Mouse (Mus musculus) brown adipose tissue, adult 24 weeks (tissue): Measurements from ENCODE around the gene Ppbp. TPM values are rescaled to one million over a fixed set of nuclear protein-coding genes. Genes with fewer than 3 reads are reported as not detected.
"Not testable (repeated sequence)": the region's sequence is repeated elsewhere in the genome, so short reads cannot be mapped to it uniquely, and the experiment has no call there.

ENCODE experiments used
- H3K27ac ChIP-seq: fragments of 200-500 bp; replicated peaks from 2 replicates; pipeline ENCODE4 v1.5.1; 2012; ENCODE audit warnings: low read depth, mild to moderate bottlenecking, low read length
- H3K4me1 ChIP-seq: fragments of 200-500 bp; 2 replicates; pipeline ENCODE4 v1.6.1; 2012; ENCODE audit warnings: low read length, mixed read lengths; ENCODE audit not compliant: control insufficient read depth, insufficient read depth, insufficient read length
- H3K4me3 ChIP-seq: fragments of 200-500 bp; 2 replicates; pipeline ENCODE4 v1.5.1; 2012; ENCODE audit warnings: low read depth, mild to moderate bottlenecking, low read length, moderate library complexity; ENCODE audit not compliant: insufficient read depth
- polyA plus RNA-seq: library from polyadenylated mRNA; stranded (reverse); fragments of >200 nt; gene quantifications from 2 replicates; pipeline ENCODE4 v1.2.4, GENCODE M21; 2012; ENCODE audit not compliant: missing spikeins, insufficient read depth, insufficient read length

The Ppbp gene
- polyA plus RNA-seq, 1 experiment: 1.6 TPM

DNA sequence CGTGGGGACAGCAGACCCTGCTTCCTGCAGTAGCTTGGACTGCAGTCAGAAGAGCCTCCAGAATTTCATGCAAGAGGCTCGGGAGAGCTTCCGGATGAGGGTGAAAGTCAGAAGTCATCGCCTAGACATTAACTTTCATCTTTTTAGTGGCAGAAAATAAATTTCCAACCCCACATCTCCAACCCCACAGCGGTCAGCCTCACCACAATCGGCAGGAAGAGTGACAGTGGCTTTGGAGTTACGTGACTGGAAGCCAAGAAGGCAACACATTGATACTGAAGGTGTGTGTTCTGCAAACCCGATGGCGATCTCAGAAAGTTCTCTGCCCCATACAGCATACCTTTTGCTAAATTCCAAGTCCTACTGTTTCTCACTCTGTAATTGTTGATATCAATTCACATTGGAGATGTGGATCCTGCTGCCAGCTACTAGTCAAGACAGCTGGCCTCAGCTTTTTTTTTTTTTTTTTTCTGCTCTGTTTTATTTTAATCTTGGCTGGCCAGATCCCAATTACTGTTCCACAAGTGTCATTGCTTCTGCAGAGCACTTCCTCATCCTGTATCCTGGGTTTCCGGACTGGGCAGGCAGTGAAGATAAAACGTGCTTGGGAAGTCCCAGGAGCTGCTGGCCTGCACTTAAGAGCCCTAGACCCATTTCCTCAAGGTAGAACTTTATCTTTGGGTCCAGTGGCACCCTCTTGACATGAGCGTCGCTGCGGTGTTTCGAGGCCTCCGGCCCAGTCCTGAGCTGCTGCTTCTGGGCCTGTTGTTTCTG lies 3.7 kb downstream of the Ppbp start, which contains the start of gene Pf4:
Gene Pf4 (plus strand): TSS at position 556 of the 774 bp plus-strand sequence.
- Histone ChIP-seq H3K4me1 (peaks cover 11% of the 10 kb centered on the region; the same call in 1 of the 2 replicates), H3K27ac (peak within 1 kb of the TSS; percentile 72), H3K4me3 (peak within 1 kb of the TSS; percentile 40)

DNA sequence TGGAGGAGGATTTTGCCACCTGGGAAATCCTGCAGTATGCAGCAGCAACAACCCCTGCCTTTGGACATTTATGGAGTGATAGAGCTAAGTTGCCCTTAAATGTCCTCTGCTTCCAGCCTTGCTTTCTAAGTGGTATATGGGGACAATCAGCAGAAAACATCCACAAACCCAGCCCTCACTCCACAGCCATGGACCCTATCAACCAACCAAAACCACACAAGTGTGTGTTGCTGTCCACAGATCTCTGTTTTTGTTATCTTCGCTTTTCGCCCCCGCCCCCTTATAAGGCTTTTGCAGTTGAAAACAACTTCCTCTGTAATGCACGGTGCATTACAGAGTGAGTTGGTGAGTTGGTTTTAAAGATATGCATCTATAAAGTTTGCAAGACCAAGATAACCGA lies 7.2 kb downstream of the Ppbp start:
- H3K4me3 ChIP-seq: no peak overlapping the region
- H3K27ac ChIP-seq: no peak overlapping the region
- peaks cover 8% of the 10 kb centered on the region; the same call in 1 of the 2 replicates for H3K4me1 ChIP-seq

DNA sequence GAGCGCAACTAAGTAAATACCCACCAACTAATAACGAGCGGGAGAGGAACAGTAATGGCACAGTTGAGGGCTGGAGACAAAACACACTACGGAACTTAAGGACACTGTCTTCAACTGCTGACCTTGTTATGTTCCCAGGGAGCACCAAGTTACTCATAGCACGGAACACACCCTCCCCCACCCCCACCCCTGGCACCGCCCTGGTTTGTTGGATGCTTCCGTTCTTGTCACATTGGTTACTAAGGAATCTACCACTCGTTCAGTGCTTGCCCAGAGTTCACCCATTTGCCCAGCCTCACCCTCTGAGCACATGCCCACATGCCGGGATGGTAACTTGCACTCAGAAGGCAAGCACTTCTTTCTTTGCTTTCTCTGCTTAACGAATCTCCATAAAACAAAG lies 9.3 kb downstream of the Ppbp start:
- H3K4me3 ChIP-seq: no peak overlapping the region
- peaks cover 2% of the 10 kb centered on the region; the same call in 1 of the 2 replicates for H3K4me1 ChIP-seq
- H3K27ac ChIP-seq: no peak overlapping the region

DNA sequence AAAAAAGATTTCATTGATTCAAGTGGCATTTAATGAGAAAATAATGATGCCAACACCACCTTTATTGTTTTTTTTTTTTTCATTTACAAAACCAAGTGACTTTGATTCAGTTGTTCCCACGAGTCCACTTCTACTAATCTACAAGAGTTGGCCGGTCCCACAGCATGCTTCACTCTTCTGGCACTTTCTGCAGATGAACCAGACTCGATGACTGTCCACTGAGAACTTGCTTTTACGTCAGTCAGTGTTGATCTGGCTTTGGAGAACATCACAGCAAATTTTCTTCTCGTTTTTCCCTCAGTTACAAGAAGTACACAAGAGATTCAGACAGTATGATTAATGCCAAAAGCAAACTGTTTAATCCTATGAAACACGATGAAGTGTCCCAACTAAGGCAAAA lies 10.5 kb downstream of the Ppbp start:
- no peak overlapping the region for H3K4me3 ChIP-seq
- no peaks in the 10 kb centered on the region for H3K4me1 ChIP-seq
- no peak overlapping the region for H3K27ac ChIP-seq

DNA sequence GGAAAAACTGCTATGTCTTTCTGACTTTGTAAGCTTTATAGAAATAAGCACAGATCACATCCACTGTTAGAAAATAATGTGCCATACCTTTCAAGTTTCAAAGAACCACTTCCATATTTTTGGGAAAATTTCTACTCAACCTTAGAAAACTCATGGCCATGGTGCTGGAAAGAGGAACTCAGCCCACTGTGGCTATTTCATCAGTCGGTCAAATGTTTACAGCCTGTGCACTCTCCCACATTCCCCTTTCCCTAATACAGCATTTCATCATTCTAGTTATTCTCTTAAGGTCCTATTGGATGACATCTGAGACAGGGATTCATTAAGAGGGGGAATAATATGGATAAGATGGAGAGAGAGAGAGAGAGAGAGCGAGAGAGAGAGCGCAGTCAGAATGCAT lies 15.4 kb downstream of the Ppbp start:
- H3K4me1 ChIP-seq: peaks cover under 1% of the 10 kb centered on the region; the same call in 1 of the 2 replicates
- no peak overlapping the region for H3K27ac ChIP-seq
- H3K4me3 ChIP-seq: no peak overlapping the region

DNA sequence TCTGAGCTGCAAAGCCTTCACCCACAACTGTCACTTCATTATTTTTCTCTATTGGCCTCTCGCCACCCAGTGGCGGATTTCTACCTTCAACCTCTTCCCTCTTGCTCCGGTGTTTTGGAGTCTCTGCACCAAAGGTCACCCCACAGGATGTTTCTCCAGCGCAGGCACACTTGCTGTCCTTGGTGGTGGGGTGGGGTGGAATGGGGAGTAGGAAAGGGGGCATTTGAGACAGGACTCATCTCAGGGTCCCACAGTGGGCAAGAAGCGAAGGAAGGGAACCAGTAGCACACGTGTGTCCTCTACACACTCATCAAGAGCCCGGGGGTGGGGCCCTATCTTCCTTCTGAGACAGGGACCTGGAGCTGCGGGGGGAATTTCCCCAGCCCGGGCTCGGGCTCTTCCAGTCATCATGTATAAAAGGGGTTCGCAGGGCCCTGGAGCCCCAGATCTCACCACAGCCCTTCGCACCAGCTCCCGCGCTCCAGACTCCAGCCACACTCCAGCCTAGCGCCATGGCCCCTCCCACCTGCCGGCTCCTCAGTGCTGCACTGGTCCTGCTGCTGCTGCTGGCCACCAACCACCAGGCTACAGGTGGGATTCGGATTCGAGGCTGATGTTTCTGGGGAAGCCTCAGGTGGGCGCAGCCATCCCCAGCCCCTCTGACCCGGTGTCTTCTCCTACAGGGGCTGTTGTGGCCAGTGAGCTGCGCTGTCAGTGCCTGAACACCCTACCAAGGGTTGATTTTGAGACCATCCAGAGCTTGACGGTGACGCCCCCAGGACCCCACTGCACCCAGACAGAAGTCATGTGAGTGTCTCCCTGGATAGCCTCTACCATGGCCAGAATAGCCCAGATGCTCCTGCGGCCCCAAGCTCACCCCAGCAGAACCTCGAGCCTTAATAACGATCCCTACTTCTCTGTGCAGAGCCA lies 17.6 kb downstream of the Ppbp start, which contains the start of gene Cxcl3:
Gene Cxcl3 (plus strand): TSS at position 445 of the 930 bp plus-strand sequence.
- peaks cover 14% of the 10 kb centered on the region; the same call in 1 of the 2 replicates for H3K4me1 ChIP-seq
- no peak within 1 kb of the TSS for H3K4me3 ChIP-seq
- H3K27ac ChIP-seq: no peak within 1 kb of the TSS

DNA sequence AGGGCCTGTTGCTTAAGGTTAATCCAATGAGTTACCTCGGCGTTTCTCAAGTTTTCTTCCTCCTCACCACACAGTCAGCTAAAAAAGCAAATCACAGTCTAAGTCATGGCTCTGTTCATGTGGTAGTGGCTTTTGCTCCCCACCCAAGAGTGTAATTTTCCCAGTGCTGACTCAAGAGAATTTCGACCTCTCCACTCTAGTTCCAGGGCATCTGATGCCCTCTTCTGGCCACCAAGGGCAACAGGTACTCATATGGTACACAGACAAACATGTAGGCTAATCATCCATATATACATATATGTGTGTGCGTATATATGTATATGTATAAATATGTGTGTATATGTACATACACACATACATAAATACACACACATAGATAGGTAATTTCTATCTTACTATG lies 19.8 kb downstream of the Ppbp start:
- Histone ChIP-seq H3K4me3 (no peak overlapping the region), H3K27ac (no peak overlapping the region), H3K4me1 (peaks cover 14% of the 10 kb centered on the region; the same call in 1 of the 2 replicates)

DNA sequence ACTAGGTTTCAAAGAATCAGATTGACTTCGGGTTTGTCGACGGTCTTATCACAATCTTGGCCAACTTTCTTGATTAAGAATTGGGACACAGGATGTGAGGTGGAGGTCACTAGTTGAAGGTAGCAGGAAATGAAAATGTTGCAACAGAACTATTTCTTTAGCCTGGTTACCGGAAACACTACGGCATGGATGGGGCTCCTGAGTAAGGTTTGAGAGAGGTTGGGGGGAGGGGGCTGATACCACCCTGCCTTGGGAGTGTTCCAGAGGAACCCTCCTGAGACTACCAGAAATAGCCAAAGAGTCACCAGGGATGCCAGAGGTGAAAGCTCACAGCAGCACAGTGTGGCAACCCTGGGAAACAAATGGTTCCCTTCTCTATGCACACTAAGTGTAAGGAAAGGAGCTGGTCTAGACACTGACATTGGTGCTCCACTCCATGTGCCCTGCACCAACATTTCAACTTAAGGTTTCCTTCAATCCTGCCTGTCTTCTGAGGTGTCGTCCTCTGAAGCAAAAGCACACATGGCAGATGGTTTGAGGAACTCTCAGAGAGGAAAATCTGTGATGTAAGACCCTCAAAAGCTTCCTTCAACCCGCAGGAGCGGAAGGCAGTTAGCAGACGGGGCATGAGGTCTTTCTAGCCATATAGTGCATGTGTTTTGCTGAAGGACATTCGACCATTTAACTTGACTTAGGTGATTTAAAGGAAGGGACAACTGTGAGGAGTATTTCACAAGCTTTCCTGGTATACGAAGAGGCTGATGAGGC lies 21.2 kb downstream of the Ppbp start:
- no peak overlapping the region for H3K4me3 ChIP-seq
- H3K27ac ChIP-seq: 0 out of 2 replicates have a peak overlapping the region, but pooled peaks have one; percentile 23
- H3K4me1 ChIP-seq: peaks cover 14% of the 10 kb centered on the region; the same call in 1 of the 2 replicates

DNA sequence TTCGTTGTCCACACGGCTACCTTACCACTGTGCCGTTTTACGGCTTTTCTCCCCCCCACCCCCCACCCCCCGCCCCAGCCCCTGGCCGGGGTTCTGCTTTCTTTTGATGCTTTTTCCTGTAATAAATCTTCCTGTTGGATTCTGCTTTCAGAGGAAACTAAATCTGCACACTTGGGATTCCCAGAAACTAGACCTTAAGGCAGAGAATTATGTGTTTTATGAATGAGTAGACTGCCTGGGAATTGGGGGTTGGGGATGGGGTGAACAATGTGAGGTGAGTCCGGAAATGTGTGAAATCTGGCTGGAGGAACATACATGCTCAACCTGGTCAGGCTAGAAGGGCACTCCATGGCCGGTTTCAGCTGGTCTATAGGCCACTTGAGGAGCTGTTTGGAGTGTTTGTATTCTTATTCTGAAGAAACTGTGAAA lies 21.8 kb downstream of the Ppbp start:
- H3K27ac ChIP-seq: no peak overlapping the region

DNA sequence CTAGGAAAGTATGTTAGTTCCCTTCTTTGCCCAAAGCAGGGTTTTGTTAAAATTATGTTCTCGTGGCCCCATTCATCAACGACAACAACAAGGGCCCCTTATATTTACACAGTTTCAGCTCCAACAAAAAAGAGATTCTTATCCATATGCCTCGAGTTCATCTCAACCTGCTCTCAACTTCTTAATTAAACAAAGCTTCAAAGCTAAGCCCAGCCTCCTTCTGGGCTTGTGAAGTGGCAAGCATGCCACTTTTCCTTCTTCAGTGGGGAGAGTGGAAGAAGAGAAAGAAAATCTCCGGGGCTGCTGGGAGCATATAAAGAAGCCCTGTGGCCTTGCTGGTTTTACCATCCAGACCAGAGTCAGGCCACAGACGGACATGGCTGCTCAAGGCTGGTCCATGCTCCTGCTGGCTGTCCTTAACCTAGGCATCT lies 25.9 kb downstream of the Ppbp start, which contains the start of gene Cxcl15:
Gene Cxcl15 (plus strand): TSS at position 340 of the 431 bp plus-strand sequence.
- Histone ChIP-seq H3K4me3 (no peak within 1 kb of the TSS), H3K27ac (no peak within 1 kb of the TSS), H3K4me1 (peaks cover 9% of the 10 kb centered on the region; the same call in 1 of the 2 replicates)

More for the DNA sequence above, 21.8 kb downstream of the Ppbp start:
- Histone ChIP-seq H3K4me3 (no peak overlapping the region), H3K4me1 (peaks cover 14% of the 10 kb centered on the region; the same call in 1 of the 2 replicates)

DNA sequence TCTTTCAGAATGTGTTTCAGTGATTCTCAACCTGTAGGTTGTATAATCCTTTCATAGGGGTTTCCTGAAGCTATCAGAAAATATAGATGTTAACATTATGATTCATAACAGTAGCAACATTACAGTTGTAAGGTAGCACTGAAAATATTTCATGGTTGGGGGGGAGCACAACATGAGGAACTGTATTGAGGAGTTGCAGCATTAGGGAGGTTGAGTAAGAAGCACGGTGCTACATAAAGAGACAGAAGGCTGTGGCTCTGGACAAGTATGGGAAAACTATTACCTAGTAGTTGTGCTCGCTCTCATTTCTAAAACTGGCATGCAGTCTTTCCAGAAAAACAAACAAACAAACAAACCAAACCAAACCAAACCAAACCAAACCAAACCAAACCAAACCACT lies 27.1 kb downstream of the Ppbp start:
- H3K4me1 ChIP-seq, H3K4me3 ChIP-seq, H3K27ac ChIP-seq: not testable (repeated sequence)

DNA sequence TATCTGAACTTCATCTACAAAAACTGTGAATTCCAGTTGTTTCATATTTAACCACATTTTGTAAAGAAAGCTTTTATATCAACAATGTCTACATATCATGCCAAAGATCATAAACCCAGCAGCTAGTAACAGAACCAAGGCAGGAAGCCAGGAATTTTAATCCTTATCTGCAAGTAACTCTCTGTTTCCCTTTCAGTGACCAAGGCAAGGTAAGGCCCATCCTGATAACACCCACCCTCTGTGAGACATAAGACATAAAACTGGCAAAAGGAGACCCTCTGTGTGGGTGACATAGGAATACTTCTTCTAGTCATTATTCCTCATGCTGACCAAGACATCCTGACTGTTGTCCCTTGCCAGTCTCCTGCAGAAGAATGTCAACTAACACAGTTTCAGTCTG lies 36.3 kb downstream of the Ppbp start:
- Histone ChIP-seq H3K4me3 (no peak overlapping the region), H3K27ac (no peak overlapping the region), H3K4me1 (no peaks in the 10 kb centered on the region; the same call in 1 of the 2 replicates)

DNA sequence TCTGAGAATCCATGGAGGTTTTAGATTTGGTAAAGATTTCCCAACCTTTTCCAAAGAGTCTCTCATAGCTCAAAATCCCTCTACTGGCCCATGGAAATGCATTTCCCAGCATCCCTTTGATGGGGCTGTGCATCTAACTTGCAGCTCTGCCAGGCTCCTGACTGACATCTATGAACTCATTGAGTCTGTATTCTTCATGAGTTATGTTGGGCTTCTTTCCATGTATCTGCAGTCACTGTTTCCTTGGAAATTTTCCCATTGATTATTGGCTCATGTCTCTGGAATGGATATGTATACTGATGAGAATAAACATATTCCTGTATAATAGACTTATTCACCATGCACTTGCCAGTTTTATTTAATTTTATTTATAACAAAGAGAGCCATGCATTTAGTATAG lies 37.7 kb downstream of the Ppbp start:
- no peak overlapping the region for H3K4me3 ChIP-seq
- H3K4me1 ChIP-seq: no peaks in the 10 kb centered on the region; the same call in 1 of the 2 replicates
- H3K27ac ChIP-seq: no peak overlapping the region

DNA sequence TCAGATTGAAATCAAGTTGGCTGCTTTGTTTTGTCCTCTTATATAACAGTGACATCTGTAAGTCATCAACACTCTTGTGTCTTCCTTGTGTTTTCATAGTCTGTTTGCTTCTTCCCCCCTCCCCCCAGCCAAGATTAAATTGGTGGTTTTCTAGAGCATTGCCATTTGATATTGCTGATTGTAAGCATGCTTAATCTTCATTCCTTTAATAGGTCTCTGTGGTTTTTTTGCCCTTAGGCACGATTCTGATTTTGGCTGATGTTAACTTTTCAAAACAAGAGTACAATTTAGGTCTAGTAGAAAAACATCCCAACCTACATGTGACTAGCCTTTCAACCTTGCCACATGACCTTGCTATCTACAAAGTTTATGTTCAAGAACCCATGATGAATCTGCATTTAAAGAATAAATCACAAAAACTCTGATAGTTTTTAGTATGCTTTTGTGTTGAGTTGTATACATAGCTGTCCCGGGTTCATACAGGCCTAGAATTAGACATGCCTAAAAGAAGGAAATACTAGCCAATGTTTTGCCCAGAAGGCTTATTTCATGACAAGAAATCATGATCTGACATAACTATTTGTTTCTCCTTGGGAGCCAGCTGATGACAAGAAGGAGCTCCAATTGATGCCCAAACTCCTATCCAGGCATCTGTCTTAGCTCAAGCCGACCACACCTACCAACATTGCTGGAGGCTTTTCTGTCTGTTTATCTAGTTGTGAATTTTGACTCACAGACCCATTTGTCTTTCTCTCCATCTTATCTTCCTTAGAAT lies 39.0 kb downstream of the Ppbp start:
- H3K27ac ChIP-seq: no peak overlapping the region
- no peaks in the 10 kb centered on the region; the same call in 1 of the 2 replicates for H3K4me1 ChIP-seq

More for the DNA sequence above, 39.0 kb downstream of the Ppbp start:
- H3K4me3 ChIP-seq: no peak overlapping the region
